Mouse (Mus musculus): ENCODE measurements around the gene Dsp. TPM values are rescaled to one million over a fixed set of nuclear protein-coding genes. Genes with fewer than 3 reads are reported as not detected.

The Dsp gene
- polyA plus RNA-seq, 1 experiment from 2014 or later = 69.5 TPM

- H3K36me3 ChIP-seq (ENCODE audit: control insufficient read depth, insufficient read depth, low read length) = peaks cover 97% of the 10 kb centered on the region
- no peak overlapping the region for H3K4me3 ChIP-seq (ENCODE audit: control insufficient read depth in 1 of 2, insufficient read depth in 1 of 2, low read depth in 1 of 2, low read length in 2 of 2)
- H3K9me3 ChIP-seq (ENCODE audit: control insufficient read depth, low read length) = no peaks in the 10 kb centered on the region
- no peak overlapping the region for H3K4me2 ChIP-seq (ENCODE audit: low read length)
- H3K9ac ChIP-seq (ENCODE audit: low read length) = no peak overlapping the region
- no peak for ATAC-seq (ENCODE audit: insufficient number of reproducible peaks, insufficient read depth, low FRiP score, low read depth)
- no peak overlapping the region for H3K27ac ChIP-seq (replicated peaks in 1 of 2; ENCODE audit: control insufficient read depth in 1 of 2, insufficient read depth in 1 of 2, low read depth in 2 of 2, low read length in 2 of 2)
- 93% methylated on average over 6 of the region's 6 CpGs for WGBS
- no peaks in the 10 kb centered on the region for H3K4me1 ChIP-seq (ENCODE audit: control insufficient read depth in 2 of 2, insufficient read depth in 2 of 2, low read length in 2 of 2)
- no peaks in the 10 kb centered on the region for H3K27me3 ChIP-seq (ENCODE audit: control insufficient read depth, insufficient read depth, low read length)
Measured at GRCm38 (mm10) chr13:38220331-38220730, 69.2 kb downstream of the Dsp start.

GRCm38 (mm10) chr13:38230177-38230821 lies 79.2 kb downstream of the Dsp start:
- no peak for ATAC-seq (ENCODE audit: insufficient number of reproducible peaks, insufficient read depth, low FRiP score, low read depth)

DNA sequence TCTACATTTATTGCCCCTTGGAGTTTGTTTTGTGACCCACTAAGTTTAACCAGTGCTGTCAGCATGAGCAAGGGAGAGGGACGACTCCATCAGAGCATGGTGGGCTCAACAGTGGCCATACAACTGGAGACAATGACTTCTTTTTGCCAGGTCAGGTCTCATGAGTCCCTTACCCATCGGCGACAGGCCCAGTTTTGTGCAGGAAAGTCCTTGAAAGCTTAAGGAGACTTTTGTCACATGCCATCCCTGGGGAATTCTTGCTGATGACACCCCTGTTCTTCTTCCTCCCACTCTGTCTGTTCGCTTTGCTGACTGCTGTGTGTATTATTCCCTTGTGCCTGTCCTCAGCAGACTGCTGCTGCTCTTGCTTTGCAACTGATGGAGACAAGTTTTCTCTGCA lies 81.3 kb downstream of the Dsp start:
- H3K4me2 ChIP-seq (ENCODE audit: low read length) = no peak overlapping the region
- no peaks in the 10 kb centered on the region for H3K4me1 ChIP-seq (ENCODE audit: control insufficient read depth in 2 of 2, insufficient read depth in 2 of 2, low read length in 2 of 2)
- H3K27me3 ChIP-seq (ENCODE audit: control insufficient read depth, insufficient read depth, low read length) = no peaks in the 10 kb centered on the region
- no peak overlapping the region for H3K27ac ChIP-seq (replicated peaks in 1 of 2; ENCODE audit: control insufficient read depth in 1 of 2, insufficient read depth in 1 of 2, low read depth in 2 of 2, low read length in 2 of 2)
- no peak overlapping the region for H3K9ac ChIP-seq (ENCODE audit: low read length)
- no peak overlapping the region for H3K4me3 ChIP-seq (ENCODE audit: control insufficient read depth in 1 of 2, insufficient read depth in 1 of 2, low read depth in 1 of 2, low read length in 2 of 2)
- peaks cover 19% of the 10 kb centered on the region for H3K36me3 ChIP-seq (ENCODE audit: control insufficient read depth, insufficient read depth, low read length)
- 84% methylated on average over 4 of the region's 4 CpGs for WGBS
- 0 out of 2 replicates have a peak, but pooled peaks cover 4% of the 10 kb centered on the region for H3K9me3 ChIP-seq (ENCODE audit: control insufficient read depth, low read length)
- ATAC-seq (ENCODE audit: insufficient number of reproducible peaks, insufficient read depth, low FRiP score, low read depth) = no peak

More at GRCm38 (mm10) chr13:38230177-38230821, 79.2 kb downstream of the Dsp start:
- no peaks in the 10 kb centered on the region for H3K9me3 ChIP-seq (ENCODE audit: control insufficient read depth, low read length)
- no peak overlapping the region; a peak in 1 of 4 replicates for H3K27ac ChIP-seq (replicated peaks in 1 of 2; ENCODE audit: control insufficient read depth in 1 of 2, insufficient read depth in 1 of 2, low read depth in 2 of 2, low read length in 2 of 2)
- 45% methylated on average over 9 of the region's 9 CpGs for WGBS
- peaks cover 35% of the 10 kb centered on the region for H3K36me3 ChIP-seq (ENCODE audit: control insufficient read depth, insufficient read depth, low read length)
- H3K4me3 ChIP-seq (ENCODE audit: control insufficient read depth in 1 of 2, insufficient read depth in 1 of 2, low read depth in 1 of 2, low read length in 2 of 2) = no peak overlapping the region
- no peaks in the 10 kb centered on the region for H3K4me1 ChIP-seq (ENCODE audit: control insufficient read depth in 2 of 2, insufficient read depth in 2 of 2, low read length in 2 of 2)
- no peaks in the 10 kb centered on the region for H3K27me3 ChIP-seq (ENCODE audit: control insufficient read depth, insufficient read depth, low read length)
- H3K9ac ChIP-seq (ENCODE audit: low read length) = no peak overlapping the region
- no peak overlapping the region for H3K4me2 ChIP-seq (ENCODE audit: low read length)

DNA sequence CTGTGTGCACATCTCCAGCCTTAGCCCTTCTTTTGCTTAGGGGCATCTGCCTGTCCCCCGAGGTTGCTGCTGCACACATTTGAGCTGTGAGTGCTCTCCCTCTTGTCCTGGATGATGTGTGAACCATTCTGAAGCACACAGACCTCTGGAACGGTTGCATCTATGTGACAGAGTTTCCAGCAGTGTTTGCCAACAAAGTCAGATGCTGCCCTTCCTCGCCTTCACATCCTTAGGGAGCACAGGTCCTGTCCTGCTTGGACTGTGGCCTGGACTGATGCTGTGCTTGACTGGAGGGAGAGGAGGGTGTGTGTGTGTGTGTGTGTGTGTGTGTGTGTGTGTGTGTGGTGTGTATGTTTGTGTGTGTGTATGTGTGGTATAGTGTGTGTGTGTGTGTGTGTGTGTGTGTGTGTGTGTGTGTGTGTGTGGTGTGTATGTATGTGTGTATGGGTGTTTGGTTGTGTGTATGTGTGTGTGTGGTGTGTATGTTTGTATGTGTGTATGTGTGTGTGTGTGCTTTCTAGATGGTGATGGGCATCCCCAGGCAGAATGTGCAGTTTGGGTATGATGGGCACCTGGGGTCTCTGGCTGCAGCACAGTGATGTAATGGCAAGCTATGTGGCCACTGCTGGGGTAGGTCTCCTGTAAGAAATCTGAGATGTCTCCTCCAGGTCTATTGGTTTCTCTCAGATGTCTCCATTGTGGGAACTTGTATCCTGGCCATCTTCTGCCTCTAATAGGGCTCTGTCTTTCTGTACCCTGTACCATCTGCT lies 81.9 kb downstream of the Dsp start:
- H3K27ac ChIP-seq (replicated peaks in 1 of 2; ENCODE audit: control insufficient read depth in 1 of 2, insufficient read depth in 1 of 2, low read depth in 2 of 2, low read length in 2 of 2) = no peak overlapping the region
- peaks cover 13% of the 10 kb centered on the region for H3K36me3 ChIP-seq (ENCODE audit: control insufficient read depth, insufficient read depth, low read length)
- 68% methylated on average over 3 of the region's 3 CpGs for WGBS

GRCm38 (mm10) chr13:38234651-38235050 lies 83.6 kb downstream of the Dsp start:
- Histone ChIP-seq H3K27me3 (ENCODE audit: control insufficient read depth, insufficient read depth, low read length) (no peaks in the 10 kb centered on the region), H3K4me2 (ENCODE audit: low read length) (no peak overlapping the region), H3K36me3 (ENCODE audit: control insufficient read depth, insufficient read depth, low read length) (no peaks in the 10 kb centered on the region), H3K27ac (replicated peaks in 1 of 2; ENCODE audit: control insufficient read depth in 1 of 2, insufficient read depth in 1 of 2, low read depth in 2 of 2, low read length in 2 of 2) (no peak overlapping the region), H3K9me3 (ENCODE audit: control insufficient read depth, low read length) (0 out of 2 replicates have a peak, but pooled peaks cover 4% of the 10 kb centered on the region), H3K9ac (ENCODE audit: low read length) (no peak overlapping the region), H3K4me1 (ENCODE audit: control insufficient read depth in 2 of 2, insufficient read depth in 2 of 2, low read length in 2 of 2) (no peaks in the 10 kb centered on the region), H3K4me3 (ENCODE audit: control insufficient read depth in 1 of 2, insufficient read depth in 1 of 2, low read depth in 1 of 2, low read length in 2 of 2) (no peak overlapping the region)
- WGBS = 73% methylated on average over 5 of the region's 5 CpGs
- no peak for ATAC-seq (ENCODE audit: insufficient number of reproducible peaks, insufficient read depth, low FRiP score, low read depth)

More for the DNA sequence above, 81.9 kb downstream of the Dsp start:
- ATAC-seq (ENCODE audit: insufficient number of reproducible peaks, insufficient read depth, low FRiP score, low read depth) = no peak
- H3K4me1 ChIP-seq (ENCODE audit: control insufficient read depth in 2 of 2, insufficient read depth in 2 of 2, low read length in 2 of 2) = no peaks in the 10 kb centered on the region
- H3K27me3 ChIP-seq (ENCODE audit: control insufficient read depth, insufficient read depth, low read length) = no peaks in the 10 kb centered on the region
- H3K9me3 ChIP-seq (ENCODE audit: control insufficient read depth, low read length) = 0 out of 2 replicates have a peak, but pooled peaks cover 4% of the 10 kb centered on the region
- H3K4me2 ChIP-seq (ENCODE audit: low read length) = no peak overlapping the region
- no peak overlapping the region for H3K9ac ChIP-seq (ENCODE audit: low read length)
- H3K4me3 ChIP-seq (ENCODE audit: control insufficient read depth in 1 of 2, insufficient read depth in 1 of 2, low read depth in 1 of 2, low read length in 2 of 2) = no peak overlapping the region

- ATAC-seq (ENCODE audit: insufficient number of reproducible peaks, insufficient read depth, low FRiP score, low read depth) = no peak
- 66% methylated on average over 3 of the region's 3 CpGs for WGBS
- H3K4me2 ChIP-seq (ENCODE audit: low read length) = no peak overlapping the region
- H3K4me3 ChIP-seq (ENCODE audit: control insufficient read depth in 1 of 2, insufficient read depth in 1 of 2, low read depth in 1 of 2, low read length in 2 of 2) = no peak overlapping the region
- H3K27ac ChIP-seq (replicated peaks in 1 of 2; ENCODE audit: control insufficient read depth in 1 of 2, insufficient read depth in 1 of 2, low read depth in 2 of 2, low read length in 2 of 2) = no peak overlapping the region
- H3K27me3 ChIP-seq (ENCODE audit: control insufficient read depth, insufficient read depth, low read length) = no peaks in the 10 kb centered on the region
- no peak overlapping the region for H3K9ac ChIP-seq (ENCODE audit: low read length)
- H3K4me1 ChIP-seq (ENCODE audit: control insufficient read depth in 2 of 2, insufficient read depth in 2 of 2, low read length in 2 of 2) = no peaks in the 10 kb centered on the region
- H3K9me3 ChIP-seq (ENCODE audit: control insufficient read depth, low read length) = 0 out of 2 replicates have a peak, but pooled peaks cover 4% of the 10 kb centered on the region
- H3K36me3 ChIP-seq (ENCODE audit: control insufficient read depth, insufficient read depth, low read length) = no peaks in the 10 kb centered on the region
Measured at GRCm38 (mm10) chr13:38235370-38235769, 84.3 kb downstream of the Dsp start.

DNA sequence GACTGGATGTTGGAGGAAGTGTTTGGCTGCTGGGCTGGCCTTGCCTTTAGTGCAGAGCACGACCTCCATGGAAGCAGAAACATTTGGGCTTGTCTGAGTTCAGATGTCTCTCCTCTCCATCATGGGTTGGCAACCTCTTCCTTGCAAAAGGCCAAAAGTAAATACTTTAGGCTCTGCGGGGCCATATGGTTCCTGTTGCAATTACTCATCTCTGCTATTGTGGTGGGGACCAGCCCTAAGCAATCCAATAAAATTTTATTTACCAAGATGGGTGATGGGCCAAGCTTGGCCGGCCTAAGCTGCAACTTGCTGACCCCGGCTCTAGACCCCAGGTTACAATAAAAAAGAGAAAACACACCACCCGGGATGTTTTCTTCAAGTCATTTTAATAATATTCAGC lies 97.1 kb downstream of the Dsp start:
- Histone ChIP-seq H3K36me3 (ENCODE audit: control insufficient read depth, insufficient read depth, low read length) (no peaks in the 10 kb centered on the region), H3K27ac (replicated peaks in 1 of 2; ENCODE audit: control insufficient read depth in 1 of 2, insufficient read depth in 1 of 2, low read depth in 2 of 2, low read length in 2 of 2) (no peak overlapping the region), H3K9me3 (ENCODE audit: control insufficient read depth, low read length) (no peaks in the 10 kb centered on the region), H3K9ac (ENCODE audit: low read length) (no peak overlapping the region), H3K4me2 (ENCODE audit: low read length) (no peak overlapping the region), H3K27me3 (ENCODE audit: control insufficient read depth, insufficient read depth, low read length) (no peaks in the 10 kb centered on the region), H3K4me1 (ENCODE audit: control insufficient read depth in 2 of 2, insufficient read depth in 2 of 2, low read length in 2 of 2) (peaks cover 9 to 10% of the 10 kb centered on the region in 2 experiments; a peak in 3 of 4 replicates), H3K4me3 (ENCODE audit: control insufficient read depth in 1 of 2, insufficient read depth in 1 of 2, low read depth in 1 of 2, low read length in 2 of 2) (no peak overlapping the region)
- WGBS = 85% methylated on average over 5 of the region's 5 CpGs
- no peak for ATAC-seq (ENCODE audit: insufficient number of reproducible peaks, insufficient read depth, low FRiP score, low read depth)
